2 mouse cellular contexts compared by ENCODE assay signal in the genomic region with DNA sequence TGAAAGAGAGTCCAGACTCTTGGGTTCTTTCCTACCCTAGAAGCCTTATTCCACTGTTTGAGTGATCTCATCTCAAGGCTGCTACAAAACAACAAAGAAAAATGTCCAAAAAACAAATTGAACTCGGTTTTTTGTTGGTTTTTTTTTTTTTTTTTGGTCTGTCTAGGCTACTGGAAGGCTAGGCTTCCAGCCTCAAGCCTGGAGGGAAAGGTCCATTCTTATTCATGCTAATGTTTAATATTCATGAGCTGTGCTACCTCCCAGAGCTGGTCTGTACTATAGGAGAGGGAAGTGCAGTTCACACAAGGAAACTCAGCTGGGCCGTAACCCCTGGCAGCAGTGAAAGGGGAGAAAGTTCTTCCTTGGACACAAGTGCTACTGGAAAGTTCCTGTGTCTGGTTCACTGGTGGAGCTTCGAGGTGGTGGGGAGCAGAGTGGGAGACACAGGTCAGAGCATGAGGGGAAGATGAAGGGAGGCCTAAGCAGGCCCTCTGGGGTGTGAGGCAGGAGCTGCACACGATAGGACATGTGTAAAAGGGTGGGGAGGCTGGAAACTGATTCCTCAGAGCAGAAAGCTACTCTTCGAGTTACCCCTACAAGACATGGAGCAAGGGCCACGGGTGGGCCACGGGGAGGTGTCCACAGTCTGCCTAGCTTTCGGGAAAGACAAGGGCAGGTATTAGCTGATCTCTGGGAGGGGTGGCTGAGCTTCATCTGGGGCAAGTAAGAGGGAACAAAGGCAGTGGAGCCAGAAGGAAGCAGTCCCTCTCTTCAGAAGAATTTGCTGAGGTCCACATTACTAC.
TF ChIP-seq lines count a peak whose summit lies in the region.

No protein-coding gene starts in this region.

TF ChIP-seq in CH12.LX, 34 proteins besides CTCF, POLR2A, EP300 and RAD21:
- TF ChIP-seq JUN (IDR thresholded peaks at IDR 0.05; ENCODE audit: insufficient read depth, low read depth, low read length) (peak; percentile 19; the same call in 1 of the 2 replicates), TCF12 (IDR thresholded peaks at IDR 0.05; ENCODE audit: low read depth, low read length) (no peak), MYC (IDR thresholded peaks at IDR 0.05; ENCODE audit: low read depth, low read length) (peak; percentile 8; the same call in 1 of the 2 replicates), CHD2 (IDR thresholded peaks at IDR 0.05; ENCODE audit: low read length) (no peak), SMC3 (IDR thresholded peaks at IDR 0.05; ENCODE audit: low read depth, low read length) (no peak), NELFE (IDR thresholded peaks at IDR 0.05; ENCODE audit: low read depth, low read length) (0 out of 2 replicates have a peak, but pooled peaks have one; percentile 8), PAX5 (IDR thresholded peaks at IDR 0.05; ENCODE audit: low read length) (no peak), ETS1 (conservative IDR thresholded peaks at IDR 0.05; ENCODE audit: low read depth, low read length) (no peak; the same call in 1 of the 2 replicates), IRF4 (IDR thresholded peaks at IDR 0.05; ENCODE audit: low read depth, low read length) (peak; percentile 64), USF1 (IDR thresholded peaks at IDR 0.05; ENCODE audit: low read depth, low read length) (no peak), MAX (IDR thresholded peaks at IDR 0.05; ENCODE audit: low read length) (no peak), BHLHE40 (IDR thresholded peaks at IDR 0.05; ENCODE audit: low read depth, low read length) (no peak), ZKSCAN1 (IDR thresholded peaks at IDR 0.05; ENCODE audit: borderline replicate concordance, low read depth, low read length) (no peak), MXI1 (IDR thresholded peaks at IDR 0.05; ENCODE audit: low read depth, low read length) (no peak), KAT2A (IDR thresholded peaks at IDR 0.05; ENCODE audit: insufficient replicate concordance, low read length) (no peak), GABPA (IDR thresholded peaks at IDR 0.05; ENCODE audit: insufficient replicate concordance, low read depth, low read length) (no peak), NRF1 (IDR thresholded peaks at IDR 0.05; ENCODE audit: low read depth, low read length) (no peak), SIN3A (IDR thresholded peaks at IDR 0.05; ENCODE audit: low read length) (no peak), USF2 (conservative IDR thresholded peaks at IDR 0.05; ENCODE audit: low read depth, low read length) (no peak), JUND (conservative IDR thresholded peaks at IDR 0.05; ENCODE audit: low read depth, low read length) (no peak), MAFK (IDR thresholded peaks at IDR 0.05; ENCODE audit: insufficient replicate concordance, low read length) (no peak), E2F4 (IDR thresholded peaks at IDR 0.05; ENCODE audit: insufficient replicate concordance, low read depth, low read length) (no peak), ELF1 (IDR thresholded peaks at IDR 0.05; ENCODE audit: low read depth, low read length) (no peak), MAZ (IDR thresholded peaks at IDR 0.05; ENCODE audit: low read depth, low read length) (no peak), MEF2A (IDR thresholded peaks at IDR 0.05; ENCODE audit: borderline replicate concordance, low read depth, low read length) (no peak), CHD1 (IDR thresholded peaks at IDR 0.05; ENCODE audit: low read depth, low read length) (no peak; the same call in 1 of the 2 replicates), HCFC1 (IDR thresholded peaks at IDR 0.05; ENCODE audit: low read depth, low read length) (no peak), ZNF384 (IDR thresholded peaks at IDR 0.05; ENCODE audit: low read depth, low read length) (peak; percentile 52; the same call in 1 of the 2 replicates), ZMIZ1 (IDR thresholded peaks at IDR 0.05; ENCODE audit: low read depth, low read length) (no peak), TBP (conservative IDR thresholded peaks at IDR 0.05; ENCODE audit: low read depth, low read length) (0 out of 2 replicates have a peak, but pooled peaks have one; percentile 36), ZC3H11A (IDR thresholded peaks at IDR 0.05; ENCODE audit: low read depth, low read length) (no peak), UBTF (IDR thresholded peaks at IDR 0.05; ENCODE audit: low read depth, low read length) (no peak), RCOR1 (conservative IDR thresholded peaks at IDR 0.05; ENCODE audit: low read depth, low read length) (no peak)

TF ChIP-seq in myocyte, 11 proteins besides CTCF, POLR2A, EP300 and RAD21:
- TF ChIP-seq POLR2AphosphoS2 (IDR thresholded peaks at IDR 0.05; ENCODE audit: insufficient read length, low read depth) (peak; percentile 51), E2F4 (IDR thresholded peaks at IDR 0.05; ENCODE audit: insufficient read depth) (no peak)
